Mouse (Mus musculus) liver, adult (tissue): Measurements from ENCODE around the gene Mif.

Experiments used
- GATA4 ChIP-seq: IDR thresholded peaks from 2 replicates; pipeline ENCODE4 v1.6.1; 2014; ENCODE audit warnings: mild to moderate bottlenecking, low read length; ENCODE audit not compliant: insufficient replicate concordance

Gene Mif

GRCm38 (mm10) chr10:75881578-75882432, 21.8 kb upstream of the Mif start:
- no peak for TF ChIP-seq GATA4

GRCm38 (mm10) chr10:75880771-75881577, 20.9 kb upstream of the Mif start:
- no peak for TF ChIP-seq GATA4

GRCm38 (mm10) chr10:75880351-75880750, 20.3 kb upstream of the Mif start:
- no peak for TF ChIP-seq GATA4

GRCm38 (mm10) chr10:75878836-75879235, 18.8 kb upstream of the Mif start:
- no peak for TF ChIP-seq GATA4

GRCm38 (mm10) chr10:75873543-75874170, 13.6 kb upstream of the Mif start:
- no peak for TF ChIP-seq GATA4

GRCm38 (mm10) chr10:75872915-75873542, 13.0 kb upstream of the Mif start:
- TF ChIP-seq GATA4, result no peak

- TF ChIP-seq GATA4, result no peak
These were observed 12.2 kb upstream of the Mif start for GRCm38 (mm10) chr10:75872025-75872914.

- no peak for TF ChIP-seq GATA4
These were observed 1.5 kb upstream of the Mif start for GRCm38 (mm10) chr10:75861587-75861986.

GRCm38 (mm10) chr10:75860746-75861145, 706 bp upstream of the Mif start:
- no peak for TF ChIP-seq GATA4

- TF ChIP-seq GATA4, result no peak
These were observed 813 bp downstream of the Mif start for GRCm38 (mm10) chr10:75859107-75859746.

- no peak for TF ChIP-seq GATA4
These were observed 2.4 kb downstream of the Mif start for GRCm38 (mm10) chr10:75857598-75857997.

GRCm38 (mm10) chr10:75856976-75857375, 3.1 kb downstream of the Mif start:
- no peak for TF ChIP-seq GATA4

GRCm38 (mm10) chr10:75856155-75856907, 3.7 kb downstream of the Mif start:
- TF ChIP-seq GATA4, result no peak
